Mouse (Mus musculus) stomach, postnatal 0 days (tissue): Measurements from ENCODE around the gene Wdr38.

ENCODE experiments used
- CTCF ChIP-seq: IDR thresholded peaks from 2 replicates; pipeline ENCODE4 v1.5.1; 2016; ENCODE audit warnings: antibody characterized with exemption, low read depth, mild to moderate bottlenecking, moderate library complexity
- EP300 ChIP-seq: optimal IDR thresholded peaks from 2 replicates; pipeline ENCODE3; 2016; ENCODE audit warnings: antibody characterized with exemption

GRCm38 (mm10) chr2:39004880-39005435 lies 7.7 kb downstream of the Wdr38 start, which contains the start of gene Arpc5l:
- TF ChIP-seq EP300 (peak; percentile 67), CTCF (no peak)
